Mouse (Mus musculus): ENCODE measurements around the gene Kcnk7. TPM values are rescaled to one million over a fixed set of nuclear protein-coding genes. Genes with fewer than 3 reads are reported as not detected.
A peak's percentile ranks its signal among the peaks of the same experiment; 100 is the strongest.

The Kcnk7 gene
- total and polyA plus RNA-seq, 2 experiments from 2014 or later, result 0.30 TPM; not detected in 1

- Histone ChIP-seq H3K9me3 (replicated peaks; ENCODE audit: control insufficient read depth, low read length) (no peaks in the 10 kb centered on the region), H3K9ac (replicated peaks; ENCODE audit: low read depth, low read length) (peak overlapping the region; percentile 92), H3K4me2 (ENCODE audit: low read depth, low read length) (peak overlapping the region; percentile 99), H3K4me1 (ENCODE audit: control insufficient read depth, insufficient read depth) (peaks cover 13% of the 10 kb centered on the region), H3K27ac (ENCODE audit: low read depth) (peak overlapping the region; percentile 89), H3K4me3 (ENCODE audit: low read depth, low read length) (peak overlapping the region; percentile 78), H3K27me3 (ENCODE audit: control insufficient read depth, insufficient read depth, low read length) (0 out of 2 replicates have a peak, but pooled peaks cover 10% of the 10 kb centered on the region), H3K36me3 (replicated peaks; ENCODE audit: control insufficient read depth, insufficient read depth, low read length) (no peaks in the 10 kb centered on the region)
- peak; percentile 26 for DNase-seq (ENCODE audit: low spot score)
- WGBS, result under 1% methylated on average over 32 of the region's 32 CpGs
- ATAC-seq (ENCODE audit: insufficient read depth, low read depth), result peak; percentile 43
- TF ChIP-seq CTCF (IDR thresholded peaks at IDR 0.05; ENCODE audit: low read depth) (no peak), EP300 (IDR thresholded peaks at IDR 0.05; ENCODE audit: low read depth) (no peak)
These were observed 38.1 kb downstream of the Kcnk7 start for GRCm38 (mm10) chr19:5742241-5742641.

DNA sequence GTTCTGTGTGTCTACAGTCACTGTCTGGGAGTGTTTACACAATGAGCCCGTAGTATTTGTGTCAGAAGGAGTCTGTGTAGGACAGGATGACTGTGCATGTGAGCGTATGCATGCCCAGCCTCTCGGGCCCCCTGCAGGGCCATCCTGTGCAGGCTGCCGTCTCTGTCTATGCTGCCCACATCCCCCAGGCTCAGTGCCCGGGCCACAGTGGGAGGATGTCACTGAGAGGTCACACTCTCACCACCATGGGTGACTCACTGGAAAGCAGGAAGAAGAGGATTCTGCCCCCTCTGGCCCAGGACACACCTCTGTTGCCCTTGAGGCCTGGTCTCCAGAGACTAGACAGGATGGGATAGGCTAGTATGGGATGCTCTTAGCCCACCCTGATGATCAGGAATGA is 39.4 kb downstream of the Kcnk7 start:
- peaks cover 13% of the 10 kb centered on the region for H3K4me1 ChIP-seq (ENCODE audit: control insufficient read depth, insufficient read depth)
- DNase-seq (ENCODE audit: low spot score) (no peak), ATAC-seq (ENCODE audit: insufficient read depth, low read depth) (no peak)
- no peaks in the 10 kb centered on the region for H3K36me3 ChIP-seq (replicated peaks; ENCODE audit: control insufficient read depth, insufficient read depth, low read length)
- H3K4me3 ChIP-seq (ENCODE audit: low read depth, low read length), result no peak overlapping the region
- WGBS, result 53% methylated on average over 5 of the region's 5 CpGs
- no peak for TF ChIP-seq EP300 (IDR thresholded peaks at IDR 0.05; ENCODE audit: low read depth)
- no peak for TF ChIP-seq CTCF (IDR thresholded peaks at IDR 0.05; ENCODE audit: low read depth)
- H3K27ac ChIP-seq (ENCODE audit: low read depth), result no peak overlapping the region
- H3K4me2 ChIP-seq (ENCODE audit: low read depth, low read length), result no peak overlapping the region; the same call in 1 of the 2 replicates
- no peak overlapping the region for H3K9ac ChIP-seq (replicated peaks; ENCODE audit: low read depth, low read length)
- no peaks in the 10 kb centered on the region for H3K9me3 ChIP-seq (replicated peaks; ENCODE audit: control insufficient read depth, low read length)
- 0 out of 2 replicates have a peak, but pooled peaks cover 10% of the 10 kb centered on the region for H3K27me3 ChIP-seq (ENCODE audit: control insufficient read depth, insufficient read depth, low read length)

DNA sequence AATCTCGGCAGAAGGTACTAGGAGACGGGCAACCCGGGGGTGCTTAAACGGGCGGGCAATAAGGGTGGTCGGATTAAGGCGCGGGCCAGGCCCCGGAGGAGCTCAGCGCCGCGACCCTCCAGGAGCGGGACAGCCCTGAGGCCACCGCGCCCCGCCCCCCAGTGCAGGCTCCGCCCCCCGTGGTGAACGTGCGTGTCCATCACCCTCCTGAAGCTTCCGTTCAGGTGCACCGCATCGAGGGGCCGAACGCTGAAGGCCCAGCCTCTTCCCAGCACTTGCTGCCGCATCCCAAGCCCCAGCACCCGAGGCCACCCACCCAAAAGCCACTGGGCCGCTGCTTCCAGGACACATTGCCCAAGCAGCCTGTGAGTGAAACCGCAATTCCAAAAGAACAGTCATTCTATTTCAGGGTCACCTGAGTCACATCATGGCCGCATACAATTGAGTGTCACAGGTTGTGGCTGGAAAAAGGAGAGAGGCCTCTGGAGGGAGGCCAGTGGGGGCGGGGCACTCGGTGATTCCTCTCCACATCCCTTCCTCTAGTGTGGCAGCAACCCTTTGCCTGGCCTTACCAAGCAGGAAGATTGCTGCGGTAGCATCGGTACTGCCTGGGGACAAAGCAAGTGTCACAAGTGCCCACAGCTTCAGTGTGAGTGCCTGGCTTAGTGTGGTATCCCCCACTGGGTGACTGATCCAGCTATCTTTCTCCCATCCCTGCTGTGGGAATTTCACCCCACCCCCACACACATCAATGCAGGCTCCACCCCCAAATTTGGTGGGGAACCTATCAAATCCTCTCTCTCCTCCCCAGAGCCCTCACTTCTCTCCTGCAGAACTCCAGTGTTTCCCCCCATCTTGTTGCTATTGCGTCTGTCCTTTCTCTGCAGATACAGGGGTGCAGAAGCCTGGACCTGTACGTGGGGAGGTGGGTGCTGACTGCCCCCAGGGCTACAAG is 41.9 kb downstream of the Kcnk7 start:
- no peak overlapping the region for H3K27ac ChIP-seq (ENCODE audit: low read depth)
- no peak for TF ChIP-seq EP300 (IDR thresholded peaks at IDR 0.05; ENCODE audit: low read depth)
- H3K9ac ChIP-seq (replicated peaks; ENCODE audit: low read depth, low read length), result peak overlapping the region; percentile 20; the same call in 1 of the 2 replicates
- 21% methylated on average over 33 of the region's 36 CpGs for WGBS
- H3K9me3 ChIP-seq (replicated peaks; ENCODE audit: control insufficient read depth, low read length), result no peaks in the 10 kb centered on the region
- peaks cover 15% of the 10 kb centered on the region; the same call in 1 of the 2 replicates for H3K27me3 ChIP-seq (ENCODE audit: control insufficient read depth, insufficient read depth, low read length)
- DNase-seq (ENCODE audit: low spot score) (no peak), ATAC-seq (ENCODE audit: insufficient read depth, low read depth) (no peak)
- peaks cover 6% of the 10 kb centered on the region for H3K4me1 ChIP-seq (ENCODE audit: control insufficient read depth, insufficient read depth)
- H3K4me3 ChIP-seq (ENCODE audit: low read depth, low read length), result peak overlapping the region; percentile 12
- H3K36me3 ChIP-seq (replicated peaks; ENCODE audit: control insufficient read depth, insufficient read depth, low read length), result 0 out of 2 replicates have a peak, but pooled peaks cover 3% of the 10 kb centered on the region
- H3K4me2 ChIP-seq (ENCODE audit: low read depth, low read length), result peak overlapping the region; percentile 47

GRCm38 (mm10) chr19:5746907-5747363 is 42.8 kb downstream of the Kcnk7 start:
- TF ChIP-seq CTCF (IDR thresholded peaks at IDR 0.05; ENCODE audit: low read depth), result no peak
- TF ChIP-seq EP300 (IDR thresholded peaks at IDR 0.05; ENCODE audit: low read depth), result no peak
- Histone ChIP-seq H3K36me3 (replicated peaks; ENCODE audit: control insufficient read depth, insufficient read depth, low read length) (0 out of 2 replicates have a peak, but pooled peaks cover 6% of the 10 kb centered on the region), H3K27ac (ENCODE audit: low read depth) (no peak overlapping the region), H3K9me3 (replicated peaks; ENCODE audit: control insufficient read depth, low read length) (no peaks in the 10 kb centered on the region), H3K4me3 (ENCODE audit: low read depth, low read length) (no peak overlapping the region), H3K9ac (replicated peaks; ENCODE audit: low read depth, low read length) (no peak overlapping the region), H3K4me1 (ENCODE audit: control insufficient read depth, insufficient read depth) (peaks cover 5% of the 10 kb centered on the region), H3K27me3 (ENCODE audit: control insufficient read depth, insufficient read depth, low read length) (peaks cover 18% of the 10 kb centered on the region; the same call in 1 of the 2 replicates), H3K4me2 (ENCODE audit: low read depth, low read length) (no peak overlapping the region)
- DNase-seq (ENCODE audit: low spot score), result no peak
- 51% methylated on average over 12 of the region's 12 CpGs for WGBS
- no peak for ATAC-seq (ENCODE audit: insufficient read depth, low read depth)

- Histone ChIP-seq H3K4me2 (ENCODE audit: low read depth, low read length) (no peak overlapping the region), H3K36me3 (replicated peaks; ENCODE audit: control insufficient read depth, insufficient read depth, low read length) (0 out of 2 replicates have a peak, but pooled peaks cover 6% of the 10 kb centered on the region), H3K9ac (replicated peaks; ENCODE audit: low read depth, low read length) (no peak overlapping the region), H3K4me3 (ENCODE audit: low read depth, low read length) (no peak overlapping the region), H3K9me3 (replicated peaks; ENCODE audit: control insufficient read depth, low read length) (no peaks in the 10 kb centered on the region), H3K4me1 (ENCODE audit: control insufficient read depth, insufficient read depth) (peaks cover 5% of the 10 kb centered on the region; the same call in 1 of the 2 replicates), H3K27me3 (ENCODE audit: control insufficient read depth, insufficient read depth, low read length) (peaks cover 18% of the 10 kb centered on the region; the same call in 1 of the 2 replicates), H3K27ac (ENCODE audit: low read depth) (no peak overlapping the region)
- ATAC-seq (ENCODE audit: insufficient read depth, low read depth), result no peak
- TF ChIP-seq EP300 (IDR thresholded peaks at IDR 0.05; ENCODE audit: low read depth) (no peak), CTCF (IDR thresholded peaks at IDR 0.05; ENCODE audit: low read depth) (no peak)
- 60% methylated on average over 6 of the region's 6 CpGs for whole genome bisulfite sequencing
- no peak for DNase-seq (ENCODE audit: low spot score)
These were observed 45.3 kb downstream of the Kcnk7 start for GRCm38 (mm10) chr19:5749476-5749875.
